Mouse (Mus musculus) intestine, embryonic 14.5 days (tissue): Measurements from ENCODE around the gene Ulk3. TPM values are rescaled to one million over a fixed set of nuclear protein-coding genes. Genes with fewer than 3 reads are reported as not detected.
A peak's percentile ranks its signal among the peaks of the same experiment; 100 is the strongest.

Source experiments
- ATAC-seq: fragments of 200-750 bp; cut with Nextera tagmentation; replicated peaks from 2 replicates; pipeline ENCODE4 v1.8.0; 2017; ENCODE audit warnings: low read depth, moderate number of reproducible peaks, moderate TSS enrichment, moderate library complexity; ENCODE audit not compliant: low FRiP score, low TSS enrichment
- DNase-seq: peaks from one replicate; pipeline ENCODE4 v3.0.0-alpha.2; 2018; ENCODE audit warnings: low spot score
- H3K27ac ChIP-seq: fragments of 300-500 bp; sonication (generic); 2 replicates; pipeline ENCODE4 v1.5.1; 2014; ENCODE audit warnings: low read depth, mild to moderate bottlenecking, control low read depth
- H3K27me3 ChIP-seq: fragments of 300-500 bp; sonication (generic); replicated peaks from 2 replicates; pipeline ENCODE4 v1.6.1; 2014; ENCODE audit warnings: low read length, control low read depth; ENCODE audit not compliant: control insufficient read depth, insufficient read depth
- H3K36me3 ChIP-seq: fragments of 300-500 bp; sonication (generic); 2 replicates; pipeline ENCODE4 v1.6.1; 2014; ENCODE audit warnings: low read length, control low read depth; ENCODE audit not compliant: control insufficient read depth, insufficient read depth
- H3K4me1 ChIP-seq: fragments of 300-500 bp; sonication (generic); replicated peaks from 2 replicates; pipeline ENCODE4 v1.6.1; 2014; ENCODE audit warnings: low read length, control low read depth, mixed read lengths; ENCODE audit not compliant: control insufficient read depth, insufficient read depth
- H3K4me2 ChIP-seq: fragments of 300-500 bp; sonication (generic); 2 replicates; pipeline ENCODE4 v1.6.1; 2014; ENCODE audit warnings: low read length
- H3K4me3 ChIP-seq: fragments of 300-500 bp; sonication (generic); 2 replicates; pipeline ENCODE4 v1.5.1; 2014; ENCODE audit warnings: low read depth, low read length, control low read depth, mixed read lengths
- H3K9ac ChIP-seq: fragments of 300-500 bp; sonication (generic); 2 replicates; pipeline ENCODE4 v1.6.1; 2014; ENCODE audit warnings: mild to moderate bottlenecking, low read length
- H3K9me3 ChIP-seq: fragments of 300-500 bp; sonication (generic); 2 replicates; pipeline ENCODE4 v1.6.1; 2016; ENCODE audit warnings: low read length, control low read depth; ENCODE audit not compliant: control insufficient read depth
- WGBS: fragments of 180-500 bp; shearing (Covaris S2); extraction: QIAGEN DNeasy Blood & Tissue Kit; methylation state at CpG from one replicate; pipeline ENCODE4 v1.1.7; 2014; 5-methylcytosine and 5-hydroxymethylcytosine counted together
- polyA plus RNA-seq: library from polyadenylated mRNA; unstranded; fragments of >200 nt; fragmentation: Nextera tagmentation; extraction: Ambion mirVana; gene quantifications from 2 replicates; pipeline ENCODE4 v1.2.1, GENCODE M21; 2014

Ulk3 gene
- polyA plus RNA-seq, 1 experiment from 2014 or later = 14.3 TPM

DNA sequence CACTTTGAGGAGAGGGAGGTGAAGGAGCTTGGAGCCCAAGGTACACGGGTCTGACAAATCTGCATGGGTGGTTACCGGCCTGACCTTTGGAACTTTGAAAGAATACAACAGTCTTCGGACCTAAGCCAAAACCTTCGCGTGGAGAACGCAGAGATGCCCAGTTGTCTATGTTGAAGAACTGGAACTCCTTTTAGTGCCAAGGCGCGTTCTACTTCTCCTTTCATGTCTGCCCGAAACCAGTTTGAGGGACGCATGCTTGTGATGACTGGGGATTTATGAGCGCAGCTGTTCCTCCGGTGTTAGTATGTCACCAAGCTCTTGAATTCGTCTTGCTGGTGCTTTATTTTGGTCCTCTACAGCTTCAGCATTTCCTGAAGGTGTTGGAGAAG is 27.5 kb upstream of the Ulk3 start:
- DNase-seq (no peak), ATAC-seq (no peak)
- no peaks in the 10 kb centered on the region for H3K9me3 ChIP-seq
- WGBS = 74% methylated on average over 13 of the region's 13 CpGs
- H3K4me2 ChIP-seq = peak overlapping the region; percentile 50
- H3K9ac ChIP-seq = peak overlapping the region; percentile 61; the same call in 1 of the 2 replicates
- H3K36me3 ChIP-seq = no peaks in the 10 kb centered on the region
- peak overlapping the region; percentile 77 for H3K4me3 ChIP-seq
- 0 out of 2 replicates have a peak overlapping the region, but pooled peaks have one; percentile 47 for H3K27ac ChIP-seq
- H3K27me3 ChIP-seq = no peaks in the 10 kb centered on the region
- H3K4me1 ChIP-seq = peaks cover 35% of the 10 kb centered on the region

DNA sequence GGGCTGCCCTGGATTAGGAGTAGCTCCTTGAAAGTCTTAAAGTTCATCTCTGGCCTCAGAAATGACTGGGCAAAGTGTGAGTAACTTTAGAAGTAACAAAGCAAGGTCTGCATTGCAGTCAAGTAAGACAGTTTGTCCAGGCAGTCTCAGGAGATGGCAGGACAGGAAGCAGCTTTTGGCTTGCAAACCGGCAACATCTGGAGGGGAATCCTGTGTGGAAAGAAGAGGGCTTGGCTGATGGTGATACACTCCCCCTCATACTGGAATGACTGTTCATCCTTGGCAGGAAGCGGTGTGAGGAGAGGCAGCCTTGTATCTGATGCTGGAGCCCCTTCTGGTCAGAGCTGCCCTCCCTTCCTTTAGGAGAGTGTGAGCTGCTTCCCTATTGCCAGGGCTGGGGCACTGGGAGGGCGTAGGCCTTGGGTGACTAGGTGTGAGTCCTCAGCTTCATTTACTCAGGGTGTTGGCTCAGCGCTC is 26.3 kb upstream of the Ulk3 start:
- peak overlapping the region; percentile 47; the same call in 1 of the 2 replicates for H3K27ac ChIP-seq
- H3K36me3 ChIP-seq = 0 out of 2 replicates have a peak, but pooled peaks cover 1% of the 10 kb centered on the region
- WGBS = 33% methylated on average over 4 of the region's 4 CpGs
- peak overlapping the region; percentile 28; the same call in 1 of the 2 replicates for H3K4me2 ChIP-seq
- 0 out of 2 replicates have a peak overlapping the region, but pooled peaks have one; percentile 13 for H3K4me3 ChIP-seq
- 0 out of 2 replicates have a peak overlapping the region, but pooled peaks have one; percentile 5 for H3K9ac ChIP-seq
- ATAC-seq (peak; percentile 21; the same call in 1 of the 2 replicates), DNase-seq (no peak)
- H3K9me3 ChIP-seq = no peaks in the 10 kb centered on the region
- peaks cover 38% of the 10 kb centered on the region for H3K4me1 ChIP-seq
- no peaks in the 10 kb centered on the region for H3K27me3 ChIP-seq

DNA sequence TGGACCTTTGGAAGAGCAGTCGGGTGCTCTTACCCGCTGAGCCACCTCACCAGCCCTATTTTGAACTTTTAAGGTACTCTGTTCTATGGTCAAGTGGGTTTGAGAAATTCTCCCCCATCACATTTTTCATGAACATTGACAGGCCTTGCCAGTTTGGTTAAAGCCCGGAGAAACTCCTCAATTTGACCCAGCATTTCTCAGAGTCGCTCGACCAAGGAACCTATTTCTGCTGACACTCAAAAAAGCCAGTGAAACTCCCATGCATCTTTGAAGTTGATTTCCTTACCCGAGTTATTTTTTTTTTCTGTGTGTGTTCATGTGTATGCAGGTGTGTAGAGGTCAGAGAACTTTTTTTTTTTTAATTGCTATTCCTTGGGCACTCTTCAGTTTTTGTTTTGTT is 24.6 kb upstream of the Ulk3 start:
- H3K27me3 ChIP-seq = no peaks in the 10 kb centered on the region
- H3K9ac ChIP-seq = no peak overlapping the region
- H3K9me3 ChIP-seq = no peaks in the 10 kb centered on the region
- H3K4me3 ChIP-seq = no peak overlapping the region
- H3K4me2 ChIP-seq = no peak overlapping the region
- peaks cover 38% of the 10 kb centered on the region for H3K4me1 ChIP-seq
- no peak overlapping the region for H3K27ac ChIP-seq
- 90% methylated on average over 6 of the region's 6 CpGs for WGBS
- peaks cover 15% of the 10 kb centered on the region for H3K36me3 ChIP-seq
- DNase-seq (no peak), ATAC-seq (no peak)

DNA sequence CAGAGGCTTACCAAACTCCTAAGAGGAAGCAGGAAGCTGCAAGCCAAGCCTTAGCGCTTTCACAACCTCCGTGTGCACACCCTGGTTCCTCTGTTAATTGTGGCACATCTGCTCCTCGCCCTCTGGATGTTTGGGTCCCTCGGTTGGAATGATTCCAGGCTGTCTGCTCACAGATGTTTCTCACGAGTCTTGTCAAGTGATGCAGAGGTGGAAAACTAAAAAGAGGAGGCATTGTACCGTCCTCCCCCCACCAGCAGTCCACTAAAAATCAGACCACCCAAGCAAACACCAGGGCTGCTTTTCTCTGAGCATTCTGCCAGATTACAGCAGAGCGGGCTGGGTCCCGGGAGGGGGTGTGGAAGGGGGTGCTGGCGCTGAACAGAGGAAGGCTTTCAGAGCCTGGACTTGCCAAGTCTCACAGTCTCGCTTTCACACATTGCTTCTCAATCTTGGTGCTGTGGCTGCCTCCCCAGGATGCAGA is 23.5 kb upstream of the Ulk3 start:
- ATAC-seq (no peak), DNase-seq (no peak)
- Histone ChIP-seq H3K4me2 (no peak overlapping the region), H3K27me3 (no peaks in the 10 kb centered on the region), H3K36me3 (peaks cover 23% of the 10 kb centered on the region), H3K27ac (no peak overlapping the region), H3K4me3 (no peak overlapping the region), H3K9me3 (no peaks in the 10 kb centered on the region), H3K9ac (no peak overlapping the region), H3K4me1 (peaks cover 33% of the 10 kb centered on the region)
- 30% methylated on average over 10 of the region's 10 CpGs for WGBS

DNA sequence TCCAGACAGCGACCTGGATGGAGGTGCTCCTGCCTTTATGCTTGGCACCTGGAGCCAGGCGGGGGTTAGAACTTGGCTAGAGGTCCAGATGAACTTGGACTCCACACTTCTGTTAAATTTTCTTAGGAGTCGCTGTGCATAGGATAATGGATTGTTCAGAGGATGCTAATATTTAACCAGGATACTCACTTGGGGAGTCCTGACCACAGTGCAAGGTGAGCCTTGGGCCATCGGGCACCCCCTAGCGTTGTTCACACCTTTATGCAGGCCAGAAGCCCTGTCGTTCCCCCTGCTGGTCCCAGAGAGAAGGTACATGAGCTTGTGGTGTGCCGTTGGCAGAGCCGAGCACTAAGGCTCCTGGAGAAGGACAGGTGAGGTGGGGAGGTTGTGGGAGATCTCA is 22.4 kb upstream of the Ulk3 start:
- H3K27ac ChIP-seq = no peak overlapping the region
- no peak for ATAC-seq
- no peaks in the 10 kb centered on the region for H3K9me3 ChIP-seq
- H3K27me3 ChIP-seq = no peaks in the 10 kb centered on the region
- no peak for DNase-seq
- no peak overlapping the region for H3K4me3 ChIP-seq
- peaks cover 29% of the 10 kb centered on the region for H3K36me3 ChIP-seq
- 53% methylated on average over 8 of the region's 8 CpGs for WGBS
- H3K9ac ChIP-seq = no peak overlapping the region
- peaks cover 28% of the 10 kb centered on the region for H3K4me1 ChIP-seq
- no peak overlapping the region for H3K4me2 ChIP-seq

DNA sequence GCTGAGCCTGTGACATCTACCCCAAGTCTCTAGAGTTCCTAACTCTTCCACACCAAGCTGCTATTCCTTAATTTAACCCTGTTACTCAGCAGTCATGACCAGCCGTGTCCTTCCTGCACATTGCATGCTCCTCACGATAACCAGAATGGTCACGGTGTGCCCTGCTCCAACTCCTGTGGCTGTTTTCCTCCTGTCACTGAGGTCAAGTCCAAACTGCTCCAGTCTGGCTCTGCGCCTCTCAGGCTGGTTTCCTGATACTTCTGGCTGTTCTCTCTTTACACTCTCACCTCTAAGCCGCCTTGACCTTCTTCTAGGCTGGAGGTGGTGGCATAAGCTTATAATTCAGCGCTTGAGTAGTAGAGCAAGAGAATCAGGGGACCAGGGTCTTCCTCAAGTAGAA is 20.8 kb upstream of the Ulk3 start:
- Histone ChIP-seq H3K9ac (no peak overlapping the region), H3K4me2 (no peak overlapping the region), H3K4me1 (peaks cover 17% of the 10 kb centered on the region; the same call in 1 of the 2 replicates), H3K27me3 (no peaks in the 10 kb centered on the region), H3K36me3 (peaks cover 32% of the 10 kb centered on the region), H3K27ac (no peak overlapping the region), H3K9me3 (no peaks in the 10 kb centered on the region), H3K4me3 (no peak overlapping the region)
- ATAC-seq = no peak
- no peak for DNase-seq
- WGBS = 93% methylated on average over 6 of the region's 6 CpGs

DNA sequence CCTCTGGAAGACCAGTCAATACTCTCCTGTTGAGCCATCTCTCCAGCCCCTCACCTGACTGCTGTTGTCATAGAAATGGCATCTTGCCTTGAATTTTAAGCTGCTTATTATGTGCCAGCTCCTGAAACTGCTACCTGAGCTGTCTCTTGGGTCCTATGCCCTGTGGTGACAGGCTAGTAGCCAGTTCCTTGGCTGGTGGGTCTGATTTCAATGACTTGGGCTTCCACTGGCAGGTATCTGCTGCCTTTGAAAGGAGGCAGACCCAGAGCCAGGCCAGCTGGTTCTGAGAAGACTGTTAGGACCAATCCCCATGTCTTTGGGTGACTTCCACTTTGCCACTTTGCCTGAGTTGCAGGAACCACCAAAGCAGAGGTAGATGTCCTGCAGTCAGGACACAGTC is 14.9 kb upstream of the Ulk3 start:
- Histone ChIP-seq H3K4me2 (no peak overlapping the region), H3K27me3 (no peaks in the 10 kb centered on the region), H3K9ac (no peak overlapping the region), H3K4me3 (no peak overlapping the region), H3K9me3 (no peaks in the 10 kb centered on the region), H3K27ac (no peak overlapping the region), H3K36me3 (peaks cover 45% of the 10 kb centered on the region), H3K4me1 (no peaks in the 10 kb centered on the region)
- DNase-seq (no peak), ATAC-seq (no peak)

DNA sequence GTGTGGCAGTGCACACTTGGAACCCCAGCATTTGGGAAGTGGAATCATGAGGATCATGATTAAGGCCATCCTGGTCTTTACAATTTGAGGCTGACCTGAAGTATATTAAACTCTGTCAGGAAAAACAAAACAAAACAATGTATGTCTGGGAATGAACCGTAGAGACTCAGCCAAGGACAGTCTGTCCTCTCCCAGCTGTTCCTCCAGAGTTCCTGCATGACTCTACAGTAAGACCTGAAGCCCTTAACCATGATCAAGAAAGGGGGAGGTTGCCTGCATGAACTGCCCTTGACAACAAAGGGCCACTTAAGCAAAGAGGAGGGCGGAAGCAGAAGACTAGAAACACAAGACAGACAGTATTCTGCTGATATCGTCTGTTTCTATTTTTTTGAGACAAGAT is 13.7 kb upstream of the Ulk3 start:
- no peaks in the 10 kb centered on the region for H3K9me3 ChIP-seq
- no peak overlapping the region for H3K4me2 ChIP-seq
- no peak for DNase-seq
- no peak overlapping the region for H3K27ac ChIP-seq
- no peak overlapping the region for H3K9ac ChIP-seq
- 71% methylated on average over 3 of the region's 3 CpGs for WGBS
- H3K4me1 ChIP-seq = no peaks in the 10 kb centered on the region
- no peaks in the 10 kb centered on the region for H3K27me3 ChIP-seq
- ATAC-seq = no peak
- no peak overlapping the region for H3K4me3 ChIP-seq
- H3K36me3 ChIP-seq = peaks cover 51% of the 10 kb centered on the region

DNA sequence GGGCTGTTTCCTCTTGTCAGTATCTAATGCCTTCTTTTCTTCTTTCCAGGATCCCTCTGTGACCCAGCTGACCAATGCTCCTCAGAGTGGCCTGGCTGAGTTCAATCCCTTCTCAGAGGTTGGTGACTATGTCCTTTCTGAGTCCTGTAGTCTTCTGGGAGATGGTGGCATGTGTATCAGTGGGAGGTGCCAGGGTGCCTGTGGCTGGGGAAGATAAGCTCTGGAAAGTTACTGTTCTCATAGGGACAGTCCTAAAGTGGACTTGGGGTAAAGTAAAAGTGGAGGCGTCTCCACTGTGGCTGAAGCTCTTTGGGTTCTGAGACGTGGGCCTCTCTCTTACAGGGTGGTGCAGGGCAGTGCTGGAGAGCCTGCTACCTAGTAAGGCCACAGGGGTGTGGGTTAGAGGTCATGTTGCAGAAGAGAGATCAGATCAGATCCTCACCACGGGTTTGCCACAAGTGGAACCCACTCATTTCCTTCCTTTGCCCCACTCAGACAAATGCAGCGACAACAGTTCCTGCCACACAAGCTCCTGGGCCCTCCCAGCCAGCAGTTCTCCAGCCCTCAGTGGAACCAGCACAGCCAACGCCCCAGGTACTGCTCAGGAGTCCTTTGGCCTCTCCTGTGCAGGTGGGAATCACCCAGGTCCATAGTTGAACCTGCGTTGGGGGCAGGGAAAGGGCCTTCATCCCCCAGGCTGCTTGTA is 12.0 kb upstream of the Ulk3 start:
- no peak for ATAC-seq
- no peak overlapping the region for H3K27ac ChIP-seq
- H3K4me2 ChIP-seq = no peak overlapping the region
- H3K9me3 ChIP-seq = no peaks in the 10 kb centered on the region
- no peaks in the 10 kb centered on the region for H3K27me3 ChIP-seq
- H3K36me3 ChIP-seq = peaks cover 56% of the 10 kb centered on the region
- no peak overlapping the region for H3K4me3 ChIP-seq
- WGBS = 83% methylated on average over 6 of the region's 6 CpGs
- no peak for DNase-seq
- H3K9ac ChIP-seq = no peak overlapping the region
- H3K4me1 ChIP-seq = no peaks in the 10 kb centered on the region
